Mouse (Mus musculus) heart, postnatal 0 days (tissue): ENCODE measurements around the gene Ttc38.

Experiments used
- CTCF ChIP-seq: IDR thresholded peaks from 2 replicates; pipeline ENCODE4 v1.5.1; 2016; ENCODE audit warnings: antibody characterized with exemption, control low read depth, low read depth
- EP300 ChIP-seq: IDR thresholded peaks from 2 replicates; pipeline ENCODE4 v1.6.1; 2016; ENCODE audit warnings: antibody characterized with exemption, low read depth

GRCm38 (mm10) chr15:85831954-85832590 is at the start of gene Ttc38:
- TF ChIP-seq EP300 (no peak), CTCF (no peak)
